Comparison of ENCODE assay signal across 8 mouse cellular contexts in the genomic region with DNA sequence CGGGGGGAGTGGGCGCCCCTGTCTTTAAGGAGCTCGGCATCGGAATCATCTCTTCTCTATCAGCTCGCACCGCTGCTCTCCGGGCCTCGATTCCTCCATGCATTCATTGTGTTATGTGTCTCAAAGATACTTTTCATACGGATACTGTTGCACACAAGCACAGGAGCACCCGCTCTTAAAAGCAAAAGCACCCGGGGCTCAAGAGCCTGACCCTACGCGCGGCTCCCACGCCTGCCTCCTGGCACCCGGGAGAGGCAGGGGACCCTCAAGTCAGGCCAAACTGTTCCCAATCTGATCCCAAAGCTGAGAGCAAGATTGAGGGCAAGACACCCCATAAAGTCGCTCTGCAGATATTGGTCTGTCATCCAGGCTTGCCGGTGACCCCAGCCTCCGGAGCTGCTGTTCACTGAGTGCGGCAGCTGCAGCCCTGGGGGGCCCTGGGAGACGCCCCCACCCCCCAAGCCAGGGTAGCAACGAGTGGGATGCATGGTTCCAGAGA. TPM values are rescaled to one million over a fixed set of nuclear protein-coding genes. Genes with fewer than 3 reads are reported as not detected.
DNase-seq lines count a peak whose midpoint lies in the region; ATAC-seq lines count a peak whose summit lies in the region.

No protein-coding gene starts in this region.

- peak overlapping the region; percentile 70 for H3K4me3 ChIP-seq in forebrain, embryonic 16.5 days (replicated peaks; ENCODE audit: low read length)
- H3K4me3 ChIP-seq in kidney, embryonic 14.5 days (ENCODE audit: low read length) = peak overlapping the region; percentile 87

- no peaks in the 10 kb centered on the region for H3K9me3 ChIP-seq in forebrain, embryonic 16.5 days (ENCODE audit: control insufficient read depth, low read length)
- H3K9me3 ChIP-seq in kidney, embryonic 14.5 days (ENCODE audit: control insufficient read depth, low read length) = no peaks in the 10 kb centered on the region

- peak overlapping the region; percentile 67 for H3K27ac ChIP-seq in forebrain, embryonic 16.5 days (ENCODE audit: low read length)
- H3K27ac ChIP-seq in kidney, embryonic 14.5 days (ENCODE audit: low read depth, low read length) = peak overlapping the region; percentile 97

- H3K27me3 ChIP-seq in forebrain, embryonic 16.5 days (replicated peaks; ENCODE audit: control insufficient read depth, insufficient read depth, low read length) = no peaks in the 10 kb centered on the region
- H3K27me3 ChIP-seq in kidney, embryonic 14.5 days (ENCODE audit: control insufficient read depth, insufficient read depth, low read length) = no peaks in the 10 kb centered on the region

- 1% methylated on average over 22 of the region's 22 CpGs for WGBS in forebrain, embryonic 16.5 days
- WGBS in kidney, embryonic 14.5 days = 3% methylated on average over 22 of the region's 22 CpGs

- peak overlapping the region; percentile 73 for H3K9ac ChIP-seq in forebrain, embryonic 16.5 days (replicated peaks; ENCODE audit: low read depth, low read length)
- peak overlapping the region; percentile 43 for H3K9ac ChIP-seq in kidney, embryonic 14.5 days (ENCODE audit: low read depth, low read length)

- ATAC-seq in forebrain, embryonic 16.5 days = no peak
- 0 out of 2 replicates have a peak, but pooled peaks have one; percentile 3 for ATAC-seq in kidney, embryonic 14.5 days (ENCODE audit: low FRiP score, low TSS enrichment)

- H3K36me3 ChIP-seq in forebrain, embryonic 16.5 days (ENCODE audit: control insufficient read depth, insufficient read depth) = no peaks in the 10 kb centered on the region
- no peaks in the 10 kb centered on the region for H3K36me3 ChIP-seq in kidney, embryonic 14.5 days (ENCODE audit: control insufficient read depth, insufficient read depth, low read length)

- DNase-seq in heart, adult 11 months = peak; percentile 92
- DNase-seq in heart, adult 8-10 months (ENCODE audit: low spot score) = no peak
- DNase-seq in ZHBTc4 (ENCODE audit: low read depth, low spot score) = peak; percentile 23
- peak; percentile 15 for DNase-seq in lung, postnatal 10 days
- DNase-seq in testis, postnatal 14 days (ENCODE audit: low spot score) = peak; percentile 58
- DNase-seq in right cerebral cortex, postnatal 25 days = no peak

- H3K4me1 ChIP-seq in forebrain, embryonic 16.5 days (replicated peaks; ENCODE audit: control insufficient read depth, insufficient read depth, low read length) = peaks cover 30% of the 10 kb centered on the region
- H3K4me1 ChIP-seq in kidney, embryonic 14.5 days (ENCODE audit: control insufficient read depth, insufficient read depth, low read length) = peaks cover 28% of the 10 kb centered on the region

- peak overlapping the region; percentile 91 for H3K4me2 ChIP-seq in forebrain, embryonic 16.5 days (ENCODE audit: low read length)
- H3K4me2 ChIP-seq in kidney, embryonic 14.5 days (replicated peaks; ENCODE audit: low read depth, low read length) = peak overlapping the region; percentile 89

RNA-seq across cellular contexts. Expression of a gene that starts 1.0 kb away (rescaled TPM):
- 10 to 100 TPM; 17.0 to 21.3 (median 18.8) TPM for total RNA-seq in heart, adult 8-10 months (2022)
- polyA plus RNA-seq in forebrain, embryonic 16.5 days (2015; fragmentation: Nextera tagmentation; extraction: Ambion mirVana) = 16.4 and 21.3 TPM in 2 replicates
- polyA plus RNA-seq in kidney, embryonic 14.5 days (2014; fragmentation: Nextera tagmentation; extraction: Ambion mirVana) = 9.0 and 10.1 TPM in 2 replicates

RNA-seq across cellular contexts. Expression of a gene that starts 35.0 kb away (rescaled TPM):
- total RNA-seq in heart, adult 8-10 months (2022) = 10 to 100 TPM; 75.9 to 81.5 (median 77.7) TPM
- 19.3 and 21.7 TPM in 2 replicates for polyA plus RNA-seq in forebrain, embryonic 16.5 days (2015; fragmentation: Nextera tagmentation; extraction: Ambion mirVana)
- polyA plus RNA-seq in kidney, embryonic 14.5 days (2014; fragmentation: Nextera tagmentation; extraction: Ambion mirVana) = 29.8 and 41.3 TPM in 2 replicates

Comparison
In these comparisons a context has a peak if more than half of its experiments do, and no peak if none do; other contexts are left out.
1. DNase-seq: peak in heart, adult 11 months (single experiment), ZHBTc4 (single experiment), lung, postnatal 10 days (single experiment) and testis, postnatal 14 days (single experiment); none in heart, adult 8-10 months (single experiment) and right cerebral cortex, postnatal 25 days (single experiment).